ENCODE assay signal across 12 mouse cellular contexts in the genomic region with DNA sequence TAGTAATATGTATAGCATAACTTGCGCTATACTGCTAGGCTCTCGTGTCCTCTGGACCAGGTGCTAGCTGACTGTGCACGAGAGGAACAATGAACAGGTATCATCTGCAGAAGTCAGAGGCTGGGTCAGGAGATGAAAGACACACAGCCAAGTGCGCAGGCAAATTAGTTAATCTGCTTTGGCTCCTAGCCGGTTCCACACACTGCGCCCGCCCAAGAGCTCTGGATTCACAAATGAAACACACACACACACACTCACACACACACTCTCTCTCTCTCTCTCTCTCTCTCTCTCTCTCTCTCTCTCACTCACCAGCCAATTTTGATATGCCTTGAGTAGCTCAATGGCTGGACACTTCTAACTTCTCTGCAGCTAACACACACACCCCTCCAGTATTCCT.
"Had no signal": no experiment of that assay in that cellular context is flagged by ENCODE, and none has a peak within 500 bp of the region (broad histone marks: within the 10 kb centered on the region; RNA-seq: fewer than 3 reads in every experiment).

No protein-coding gene starts in this region.

- DNase-seq: gastrocnemius, adult 2 months; gastrocnemius, postnatal 10 days; gastrocnemius, postnatal 25 days; heart, postnatal 14 days; heart, postnatal 36 days; kidney, adult 18-20 months; kidney, adult 8-10 months; kidney, postnatal 10 days; kidney, postnatal 25 days; kidney, postnatal 4 days; liver; liver, embryonic 13.5 days had no signal
